Mouse (Mus musculus): ENCODE data around the gene Clcn5. TPM values are rescaled to one million over a fixed set of nuclear protein-coding genes. Genes with fewer than 3 reads are reported as not detected.

Clcn5 gene
- total and polyA plus RNA-seq, 3 experiments, result 7.5 to 10.3 (median 10.2) TPM

DNA sequence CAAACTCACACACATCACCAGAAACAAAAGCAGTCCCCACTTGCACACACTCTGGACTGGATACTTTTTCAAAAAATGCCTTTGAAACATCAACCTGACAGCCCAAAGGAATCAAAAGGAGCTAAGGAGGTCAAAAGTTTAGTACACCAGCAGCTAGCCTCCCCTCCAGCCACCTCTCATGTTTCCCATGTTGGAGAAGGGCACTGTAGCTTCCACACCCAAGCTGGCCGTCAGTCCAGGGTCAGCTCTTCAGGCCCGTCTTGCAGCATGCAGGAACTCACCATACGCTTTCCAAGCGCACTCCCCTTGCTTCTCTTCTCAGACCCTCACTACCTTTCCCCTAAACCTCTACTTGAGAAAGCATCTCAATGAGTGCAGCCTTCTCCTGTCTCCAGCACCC lies 4.5 kb downstream of the Clcn5 start:
- 0 out of 4 replicates have a peak, but pooled peaks cover 0 to 3% of the 10 kb centered on the region in 2 experiments for H3K4me1 ChIP-seq (ENCODE audit: control insufficient read depth in 1 of 2, insufficient read depth in 2 of 2)
- no peaks in the 10 kb centered on the region for H3K79me2 ChIP-seq (replicated peaks; ENCODE audit: control insufficient read depth, extremely low read depth, insufficient read depth, poor library complexity, severe bottlenecking)
- no peaks in the 10 kb centered on the region for H3K27me3 ChIP-seq (replicated peaks)
- no peak overlapping the region for H3K4me2 ChIP-seq (ENCODE audit: insufficient read depth, low read depth, poor library complexity, severe bottlenecking)
- TF ChIP-seq SMC3 (IDR thresholded peaks at IDR 0.05; ENCODE audit: low read depth, low read length), result no peak
- TF ChIP-seq JUN (IDR thresholded peaks at IDR 0.05; ENCODE audit: insufficient read depth, low read depth, low read length), result no peak
- no peak for TF ChIP-seq KAT2A (IDR thresholded peaks at IDR 0.05; ENCODE audit: insufficient replicate concordance, low read length)
- no peak for TF ChIP-seq USF2 (conservative IDR thresholded peaks at IDR 0.05; ENCODE audit: low read depth, low read length)
- no peak for TF ChIP-seq NELFE (IDR thresholded peaks at IDR 0.05; ENCODE audit: low read depth, low read length)
- no peak for TF ChIP-seq IRF4 (IDR thresholded peaks at IDR 0.05; ENCODE audit: low read depth, low read length)
- TF ChIP-seq SIN3A (IDR thresholded peaks at IDR 0.05; ENCODE audit: low read length), result no peak
- TF ChIP-seq ZKSCAN1 (IDR thresholded peaks at IDR 0.05; ENCODE audit: borderline replicate concordance, low read depth, low read length), result no peak
- TF ChIP-seq EP300 (IDR thresholded peaks at IDR 0.05; ENCODE audit: low read length), result no peak
- TF ChIP-seq TCF12 (IDR thresholded peaks at IDR 0.05; ENCODE audit: low read depth, low read length), result no peak
- TF ChIP-seq POLR2A (IDR thresholded peaks at IDR 0.05; ENCODE audit: low read depth, low read length), result no peak
- no peak for TF ChIP-seq ZNF384 (IDR thresholded peaks at IDR 0.05; ENCODE audit: low read depth, low read length)
- TF ChIP-seq MXI1 (IDR thresholded peaks at IDR 0.05; ENCODE audit: low read depth, low read length), result no peak
- TF ChIP-seq MYC (IDR thresholded peaks at IDR 0.05; ENCODE audit: low read depth, low read length), result no peak
- no peak for TF ChIP-seq PAX5 (IDR thresholded peaks at IDR 0.05; ENCODE audit: low read length)
- no peak for TF ChIP-seq GABPA (IDR thresholded peaks at IDR 0.05; ENCODE audit: insufficient replicate concordance, low read depth, low read length)
- TF ChIP-seq HCFC1 (IDR thresholded peaks at IDR 0.05; ENCODE audit: low read depth, low read length), result no peak
- no peak for TF ChIP-seq MEF2A (IDR thresholded peaks at IDR 0.05; ENCODE audit: borderline replicate concordance, low read depth, low read length)
- TF ChIP-seq CHD2 (IDR thresholded peaks at IDR 0.05; ENCODE audit: low read length), result no peak
- H3K27ac ChIP-seq (ENCODE audit: insufficient read depth, low read depth), result no peak overlapping the region
- H3K9ac ChIP-seq (ENCODE audit: insufficient read depth, low read depth), result no peak overlapping the region
- peaks cover 0 to 2% of the 10 kb centered on the region in 2 experiments for H3K36me3 ChIP-seq (replicated peaks in 1 of 2; ENCODE audit: control insufficient read depth in 1 of 2, insufficient read depth in 1 of 2, low read length in 1 of 2)
- no peak overlapping the region for H3K4me3 ChIP-seq (replicated peaks in 1 of 3; ENCODE audit: low read depth in 2 of 3, low read length in 2 of 3, poor library complexity in 1 of 3)
- in situ Hi-C loops (cut with MboI; ENCODE audit: low pct_ligation_motif_present, low pct_unique_long_range_greater_than_20kb, low sequenced_read_pairs), result no loop called here
- dilution Hi-C loops (cut with MboI; ENCODE audit: extremely low pct_ligation_motif_present, extremely low pct_unique_long_range_greater_than_20kb, low sequenced_read_pairs), result no loop called here
- no peak for DNase-seq (ENCODE audit: extremely low read depth)
- H3K9me3 ChIP-seq (replicated peaks; ENCODE audit: low read length), result no peaks in the 10 kb centered on the region

DNA sequence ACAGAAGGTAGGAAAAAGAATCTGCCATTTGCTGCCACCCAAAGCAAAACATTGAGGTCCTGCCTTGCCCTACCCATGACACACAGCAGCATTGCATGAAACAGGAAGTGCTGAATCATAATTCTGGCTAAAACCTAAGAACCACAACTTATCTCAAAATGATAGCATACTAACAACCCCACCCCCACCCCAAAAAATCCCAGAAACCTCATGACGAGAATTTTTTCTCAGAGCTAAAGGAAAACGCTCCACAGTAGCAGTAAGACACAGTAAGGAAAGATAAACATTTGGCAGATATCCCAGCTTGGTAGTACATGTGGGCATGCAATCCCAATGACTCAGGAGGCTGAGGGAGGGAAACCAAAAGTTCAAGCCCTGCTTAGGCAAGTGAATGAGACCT lies 10.9 kb downstream of the Clcn5 start:
- Histone ChIP-seq H3K4me1 (ENCODE audit: control insufficient read depth in 1 of 2, insufficient read depth in 2 of 2) (peaks cover 0 to 12% of the 10 kb centered on the region in 2 experiments; a peak in 1 of 4 replicates), H3K9me3 (replicated peaks; ENCODE audit: low read length) (no peaks in the 10 kb centered on the region), H3K27ac (ENCODE audit: insufficient read depth, low read depth) (no peak overlapping the region), H3K4me2 (ENCODE audit: insufficient read depth, low read depth, poor library complexity, severe bottlenecking) (peak overlapping the region; percentile 67; the same call in 1 of the 2 replicates), H3K36me3 (replicated peaks in 1 of 2; ENCODE audit: control insufficient read depth in 1 of 2, insufficient read depth in 1 of 2, low read length in 1 of 2) (peaks cover 0 to 3% of the 10 kb centered on the region in 2 experiments), H3K9ac (ENCODE audit: insufficient read depth, low read depth) (peak overlapping the region; percentile 30; the same call in 1 of the 2 replicates), H3K79me2 (replicated peaks; ENCODE audit: control insufficient read depth, extremely low read depth, insufficient read depth, poor library complexity, severe bottlenecking) (no peaks in the 10 kb centered on the region), H3K27me3 (replicated peaks) (no peaks in the 10 kb centered on the region), H3K4me3 (replicated peaks in 1 of 3; ENCODE audit: low read depth in 2 of 3, low read length in 2 of 3, poor library complexity in 1 of 3) (no peak overlapping the region)
- DNase-seq (ENCODE audit: extremely low read depth), result peak; percentile 25
- TF ChIP-seq CHD2 (IDR thresholded peaks at IDR 0.05; ENCODE audit: low read length) (no peak), CTCF (conservative IDR thresholded peaks at IDR 0.05 in 1 of 2, IDR thresholded peaks at IDR 0.05 in 1 of 2; ENCODE audit: low read depth in 2 of 2, low read length in 2 of 2) (no peak), IRF4 (IDR thresholded peaks at IDR 0.05; ENCODE audit: low read depth, low read length) (no peak), MEF2A (IDR thresholded peaks at IDR 0.05; ENCODE audit: borderline replicate concordance, low read depth, low read length) (no peak), ELF1 (IDR thresholded peaks at IDR 0.05; ENCODE audit: low read depth, low read length) (0 out of 2 replicates have a peak, but pooled peaks have one; percentile 31), MAFK (IDR thresholded peaks at IDR 0.05; ENCODE audit: insufficient replicate concordance, low read length) (0 out of 2 replicates have a peak, but pooled peaks have one; percentile 14), E2F4 (IDR thresholded peaks at IDR 0.05; ENCODE audit: insufficient replicate concordance, low read depth, low read length) (no peak), ETS1 (conservative IDR thresholded peaks at IDR 0.05; ENCODE audit: low read depth, low read length) (no peak; the same call in 1 of the 2 replicates), EP300 (IDR thresholded peaks at IDR 0.05; ENCODE audit: low read length) (no peak), POLR2AphosphoS2 (IDR thresholded peaks at IDR 0.05; ENCODE audit: low read depth, low read length) (no peak), NELFE (IDR thresholded peaks at IDR 0.05; ENCODE audit: low read depth, low read length) (no peak)
- in situ Hi-C loops (cut with MboI; ENCODE audit: low pct_ligation_motif_present, low pct_unique_long_range_greater_than_20kb, low sequenced_read_pairs), result no loop called here
- dilution Hi-C loops (cut with MboI; ENCODE audit: extremely low pct_ligation_motif_present, extremely low pct_unique_long_range_greater_than_20kb, low sequenced_read_pairs), result no loop called here

Data from CH12.LX (cell line).